Mouse (Mus musculus) limb, embryonic 13.5 days (tissue): ENCODE measurements around the gene Pex3. TPM values are rescaled to one million over a fixed set of nuclear protein-coding genes. Genes with fewer than 3 reads are reported as not detected.
"Not testable (repeated sequence)": the region's sequence is repeated elsewhere in the genome, so short reads cannot be mapped to it uniquely, and the experiment has no call there.

Source experiments
- ATAC-seq: fragments of 200-750 bp; cut with Nextera tagmentation; 2 replicates; pipeline ENCODE4 v1.8.0; 2017; ENCODE audit warnings: low read depth, moderate number of reproducible peaks, moderate TSS enrichment; ENCODE audit not compliant: low FRiP score
- H3K27ac ChIP-seq: fragments of 300-500 bp; sonication (generic); 2 replicates; pipeline ENCODE4 v1.5.1; 2015; ENCODE audit warnings: inconsistent platforms, mild to moderate bottlenecking, moderate library complexity
- H3K27me3 ChIP-seq: fragments of 300-500 bp; sonication (generic); 2 replicates; pipeline ENCODE4 v1.6.1; 2015; ENCODE audit warnings: mild to moderate bottlenecking, inconsistent platforms
- H3K36me3 ChIP-seq: fragments of 300-500 bp; sonication (generic); 2 replicates; pipeline ENCODE4 v1.6.1; 2015; ENCODE audit warnings: inconsistent platforms, mild to moderate bottlenecking, moderate library complexity
- H3K4me1 ChIP-seq: fragments of 300-500 bp; sonication (generic); 2 replicates; pipeline ENCODE4 v1.6.1; 2015; ENCODE audit warnings: inconsistent platforms
- H3K4me2 ChIP-seq: fragments of 300-500 bp; sonication (generic); replicated peaks from 2 replicates; pipeline ENCODE4 v1.6.1; 2015; ENCODE audit warnings: inconsistent platforms, mild to moderate bottlenecking, moderate library complexity
- H3K4me3 ChIP-seq: fragments of 300-500 bp; sonication (generic); 2 replicates; pipeline ENCODE4 v1.5.1; 2015; ENCODE audit warnings: moderate library complexity, mild to moderate bottlenecking, inconsistent platforms
- H3K9ac ChIP-seq: fragments of 300-500 bp; sonication (generic); 2 replicates; pipeline ENCODE4 v1.6.1; 2015; ENCODE audit warnings: mild to moderate bottlenecking, inconsistent platforms
- H3K9me3 ChIP-seq: fragments of 300-500 bp; sonication (generic); 2 replicates; pipeline ENCODE4 v1.6.1; 2016; ENCODE audit warnings: inconsistent platforms
- WGBS: fragments of 180-500 bp; shearing (Covaris S2); methylation state at CpG from one replicate; pipeline ENCODE4 v1.1.7; 2015; 5-methylcytosine and 5-hydroxymethylcytosine counted together
- polyA plus RNA-seq: library from polyadenylated mRNA; unstranded; fragments of >200 nt; fragmentation: Nextera tagmentation; extraction: Ambion mirVana; gene quantifications from 2 replicates; pipeline ENCODE4 v1.2.1, GENCODE M21; 2015

Gene Pex3
- polyA plus RNA-seq, 1 experiment from 2014 or later: 26.9 TPM

- 84% methylated on average over 4 of the region's 4 CpGs for WGBS
- no peak for ATAC-seq
Measured at GRCm38 (mm10) chr10:13521857-13522256, 31.1 kb downstream of the Pex3 start.

GRCm38 (mm10) chr10:13502371-13502770 is 50.6 kb downstream of the Pex3 start:
- Histone ChIP-seq H3K9ac (no peak overlapping the region), H3K27me3 (no peaks in the 10 kb centered on the region), H3K4me3 (no peak overlapping the region), H3K4me1 (peaks cover 3% of the 10 kb centered on the region; the same call in 1 of the 2 replicates), H3K36me3 (peaks cover 19% of the 10 kb centered on the region), H3K27ac (no peak overlapping the region), H3K4me2 (no peak overlapping the region), H3K9me3 (no peaks in the 10 kb centered on the region)
- ATAC-seq: no peak
- 86% methylated on average over 8 of the region's 8 CpGs for WGBS

More at GRCm38 (mm10) chr10:13521857-13522256, 31.1 kb downstream of the Pex3 start:
- Histone ChIP-seq H3K27ac (no peak overlapping the region), H3K4me3 (no peak overlapping the region), H3K4me2 (no peak overlapping the region), H3K9me3 (no peaks in the 10 kb centered on the region), H3K36me3 (peaks cover 11% of the 10 kb centered on the region), H3K9ac (no peak overlapping the region), H3K27me3 (no peaks in the 10 kb centered on the region), H3K4me1 (no peaks in the 10 kb centered on the region)

GRCm38 (mm10) chr10:13501533-13501932 is 51.4 kb downstream of the Pex3 start:
- 56% methylated on average over 4 of the region's 4 CpGs for WGBS
- Histone ChIP-seq H3K4me3 (peak overlapping the region; percentile 58), H3K4me2 (peak overlapping the region; percentile 70), H3K9ac (peak overlapping the region; percentile 65), H3K36me3 (peaks cover 19% of the 10 kb centered on the region)
- H3K27ac ChIP-seq, H3K4me1 ChIP-seq, ATAC-seq, H3K9me3 ChIP-seq, H3K27me3 ChIP-seq: not testable (repeated sequence)

GRCm38 (mm10) chr10:13500938-13501496 is 51.9 kb downstream of the Pex3 start:
- H3K27ac ChIP-seq: no peak overlapping the region
- peak; percentile 88 for ATAC-seq
- no peaks in the 10 kb centered on the region for H3K27me3 ChIP-seq
- H3K9ac ChIP-seq: peak overlapping the region; percentile 65
- H3K4me3 ChIP-seq: peak overlapping the region; percentile 58
- WGBS: 0% methylated on average over 25 of the region's 30 CpGs
- peak overlapping the region; percentile 70 for H3K4me2 ChIP-seq
- H3K36me3 ChIP-seq: peaks cover 18% of the 10 kb centered on the region
- H3K4me1 ChIP-seq: peaks cover 3% of the 10 kb centered on the region; the same call in 1 of the 2 replicates
- H3K9me3 ChIP-seq: no peaks in the 10 kb centered on the region

GRCm38 (mm10) chr10:13500473-13500872 is 52.5 kb downstream of the Pex3 start:
- peak; percentile 17; the same call in 1 of the 2 replicates for ATAC-seq
- H3K9ac ChIP-seq: peak overlapping the region; percentile 65
- H3K9me3 ChIP-seq: no peaks in the 10 kb centered on the region
- WGBS: 48% methylated on average over 9 of the region's 9 CpGs
- peak overlapping the region; percentile 58 for H3K4me3 ChIP-seq
- peaks cover 13% of the 10 kb centered on the region for H3K36me3 ChIP-seq
- H3K27ac ChIP-seq: no peak overlapping the region
- peaks cover 3% of the 10 kb centered on the region; the same call in 1 of the 2 replicates for H3K4me1 ChIP-seq
- peak overlapping the region; percentile 70 for H3K4me2 ChIP-seq
- no peaks in the 10 kb centered on the region for H3K27me3 ChIP-seq

- Histone ChIP-seq H3K4me2 (peak within 1 kb of the TSS; percentile 70; the same call in 1 of the 2 replicates), H3K36me3 (peaks cover 4% of the 10 kb centered on the region; the same call in 1 of the 2 replicates), H3K27me3 (no peaks in the 10 kb centered on the region), H3K9ac (no peak within 1 kb of the TSS), H3K4me1 (peaks cover 3% of the 10 kb centered on the region; the same call in 1 of the 2 replicates), H3K9me3 (no peaks in the 10 kb centered on the region), H3K27ac (no peak within 1 kb of the TSS), H3K4me3 (no peak within 1 kb of the TSS)
- 86% methylated on average over 2 of the region's 2 CpGs for WGBS
- ATAC-seq: no peak
Measured at GRCm38 (mm10) chr10:13499331-13499730, 53.6 kb downstream of the Pex3 start, which contains the start of gene Fuca2. Gene Fuca2, plus strand, starts transcription at chr10:13499540.

- H3K27ac ChIP-seq: no peak overlapping the region
- no peak overlapping the region for H3K4me2 ChIP-seq
- peaks cover 3% of the 10 kb centered on the region; the same call in 1 of the 2 replicates for H3K4me1 ChIP-seq
- no peak for ATAC-seq
- no peak overlapping the region for H3K9ac ChIP-seq
- WGBS: 89% methylated on average over 3 of the region's 3 CpGs
- H3K9me3 ChIP-seq: no peaks in the 10 kb centered on the region
- H3K4me3 ChIP-seq: no peak overlapping the region
- H3K27me3 ChIP-seq: no peaks in the 10 kb centered on the region
- no peaks in the 10 kb centered on the region for H3K36me3 ChIP-seq
Measured at GRCm38 (mm10) chr10:13496315-13496714, 56.6 kb downstream of the Pex3 start.

- ATAC-seq: no peak
- 92% methylated on average over 9 of the region's 9 CpGs for WGBS
- H3K36me3 ChIP-seq: no peaks in the 10 kb centered on the region
- H3K27ac ChIP-seq: no peak overlapping the region
- no peak overlapping the region for H3K4me3 ChIP-seq
- H3K27me3 ChIP-seq: no peaks in the 10 kb centered on the region
- H3K9ac ChIP-seq: no peak overlapping the region
- H3K4me2 ChIP-seq: no peak overlapping the region
- no peaks in the 10 kb centered on the region for H3K9me3 ChIP-seq
- no peaks in the 10 kb centered on the region for H3K4me1 ChIP-seq
Measured at GRCm38 (mm10) chr10:13493978-13494686, 58.8 kb downstream of the Pex3 start.

GRCm38 (mm10) chr10:13489671-13490070 is 63.3 kb downstream of the Pex3 start:
- no peak overlapping the region for H3K9ac ChIP-seq

GRCm38 (mm10) chr10:13485958-13486357 is 67.0 kb downstream of the Pex3 start:
- H3K4me1 ChIP-seq: no peaks in the 10 kb centered on the region
- ATAC-seq: no peak
- 62% methylated on average over 4 of the region's 4 CpGs for WGBS

More at GRCm38 (mm10) chr10:13489671-13490070, 63.3 kb downstream of the Pex3 start:
- H3K4me3 ChIP-seq: no peak overlapping the region
- 83% methylated on average over 6 of the region's 6 CpGs for WGBS
- H3K4me2 ChIP-seq: no peak overlapping the region
- H3K4me1 ChIP-seq: no peaks in the 10 kb centered on the region
- no peaks in the 10 kb centered on the region for H3K36me3 ChIP-seq
- no peak overlapping the region for H3K27ac ChIP-seq
- no peaks in the 10 kb centered on the region for H3K27me3 ChIP-seq
- no peak for ATAC-seq
- H3K9me3 ChIP-seq: no peaks in the 10 kb centered on the region

GRCm38 (mm10) chr10:13479341-13479740 is 73.6 kb downstream of the Pex3 start:
- Histone ChIP-seq H3K36me3 (no peaks in the 10 kb centered on the region), H3K4me3 (no peak overlapping the region), H3K4me1 (peaks cover 6% of the 10 kb centered on the region), H3K27ac (no peak overlapping the region), H3K4me2 (no peak overlapping the region), H3K27me3 (peaks cover 23% of the 10 kb centered on the region), H3K9me3 (no peaks in the 10 kb centered on the region), H3K9ac (no peak overlapping the region)
- ATAC-seq: no peak
- WGBS: 80% methylated on average over 6 of the region's 6 CpGs

More at GRCm38 (mm10) chr10:13485958-13486357, 67.0 kb downstream of the Pex3 start:
- no peaks in the 10 kb centered on the region for H3K9me3 ChIP-seq
- no peak overlapping the region for H3K4me3 ChIP-seq
- H3K36me3 ChIP-seq: no peaks in the 10 kb centered on the region
- no peak overlapping the region for H3K9ac ChIP-seq
- no peak overlapping the region for H3K4me2 ChIP-seq
- H3K27me3 ChIP-seq: no peaks in the 10 kb centered on the region
- H3K27ac ChIP-seq: no peak overlapping the region

- Histone ChIP-seq H3K4me1 (peaks cover 13% of the 10 kb centered on the region), H3K9ac (no peak overlapping the region), H3K27ac (no peak overlapping the region), H3K4me3 (no peak overlapping the region), H3K4me2 (peak overlapping the region; percentile 98), H3K9me3 (no peaks in the 10 kb centered on the region), H3K36me3 (no peaks in the 10 kb centered on the region), H3K27me3 (peaks cover 57% of the 10 kb centered on the region)
- WGBS: 22% methylated on average over 7 of the region's 7 CpGs
- no peak for ATAC-seq
Measured at GRCm38 (mm10) chr10:13475121-13475520, 77.8 kb downstream of the Pex3 start.
